Mouse (Mus musculus) monocyte, adult 2 months (primary cell): ENCODE data around the gene Pimreg.

ENCODE experiments used
- DNase-seq, 2 experiments: peaks; one replicate each; pipeline ENCODE4 v3.0.0; 2022; ENCODE audit warnings: low spot score in 2 of 2, low read depth in 1 of 2

Pimreg gene

DNA sequence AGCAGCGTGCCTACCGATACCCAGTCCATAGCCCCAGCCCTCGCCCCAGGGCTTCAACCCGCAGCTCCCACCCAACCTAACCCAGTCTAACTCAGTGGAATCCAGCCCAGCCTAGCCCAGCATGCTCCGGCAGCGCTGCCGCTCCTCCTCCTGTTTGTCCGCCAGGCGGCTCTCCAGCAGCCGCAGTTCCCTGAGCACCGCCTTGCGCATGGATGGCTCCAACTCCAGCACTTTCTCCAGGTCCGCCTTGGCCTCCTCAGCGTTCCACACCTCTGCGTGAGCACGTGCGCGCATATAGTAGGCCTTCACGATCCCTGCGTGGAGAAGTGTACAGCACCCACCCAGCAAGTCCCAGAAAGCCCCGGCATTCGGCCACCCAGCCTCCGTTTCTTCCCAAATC is 12.7 kb upstream of the Pimreg start:
- no peak for DNase-seq

DNA sequence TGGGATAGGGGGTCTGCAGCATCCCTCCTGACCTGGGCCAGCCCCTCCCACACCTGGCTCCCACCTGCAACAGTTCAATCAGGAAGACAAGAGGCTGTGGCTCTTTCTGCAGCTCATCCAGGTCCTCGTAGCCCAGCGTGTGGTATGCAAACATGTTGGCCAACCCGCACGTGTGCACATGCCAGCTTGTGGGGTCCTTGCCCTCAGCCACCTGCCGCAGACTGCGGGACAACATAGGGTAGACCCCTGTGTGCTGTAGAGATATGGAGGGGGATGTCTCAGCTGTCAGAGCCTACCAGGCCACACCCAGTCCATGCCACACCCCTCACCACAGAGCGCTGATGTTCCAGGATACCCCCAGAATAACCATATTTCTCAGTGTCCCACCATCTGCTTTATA is 10.5 kb upstream of the Pimreg start:
- no peak for DNase-seq

GRCm38 (mm10) chr11:72032091-72032490 is 9.7 kb upstream of the Pimreg start:
- no peak for DNase-seq

DNA sequence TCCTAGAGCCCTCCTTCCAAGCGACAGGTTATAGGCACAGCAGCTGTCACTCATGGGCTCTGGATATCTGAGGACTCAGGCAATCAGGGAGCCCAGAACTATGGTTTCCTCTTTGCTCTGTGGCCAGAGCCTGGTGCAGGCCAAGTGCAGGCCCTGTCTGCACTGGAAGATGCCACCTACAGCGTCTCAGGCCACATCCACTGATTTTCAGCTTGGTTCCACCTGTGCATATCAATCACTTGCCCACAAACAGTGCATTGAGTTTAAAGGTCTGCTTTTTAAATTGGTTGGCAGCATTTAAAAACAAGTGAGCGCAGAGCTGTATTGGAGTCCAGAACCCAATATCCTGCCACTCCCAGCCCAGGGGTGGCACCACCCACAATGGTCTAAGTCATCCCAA is 9.2 kb upstream of the Pimreg start:
- no peak for DNase-seq

DNA sequence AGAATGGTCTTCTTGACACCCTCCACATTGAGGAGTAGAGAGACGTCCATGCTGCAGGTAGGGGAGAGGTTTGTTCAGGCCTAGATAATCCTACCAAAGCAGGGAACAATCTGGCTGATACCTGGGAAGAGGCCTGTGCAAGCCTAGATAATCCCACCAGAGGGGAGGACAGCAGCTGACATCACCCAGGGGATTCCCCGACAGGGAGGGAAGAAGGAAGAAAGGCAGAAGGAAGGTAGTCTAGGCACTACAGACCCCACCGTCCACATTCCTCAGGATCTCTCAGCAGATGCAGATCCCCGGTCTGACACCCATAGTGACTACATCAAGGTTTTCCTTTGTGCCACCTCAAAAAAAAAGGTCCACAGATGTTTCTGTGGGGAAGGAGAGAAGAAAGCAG is 4.4 kb upstream of the Pimreg start, which contains the start of gene Aipl1:
Aipl1 (minus strand) TSS at position 101 of the 400 bp plus-strand sequence.
- no peak for DNase-seq

DNA sequence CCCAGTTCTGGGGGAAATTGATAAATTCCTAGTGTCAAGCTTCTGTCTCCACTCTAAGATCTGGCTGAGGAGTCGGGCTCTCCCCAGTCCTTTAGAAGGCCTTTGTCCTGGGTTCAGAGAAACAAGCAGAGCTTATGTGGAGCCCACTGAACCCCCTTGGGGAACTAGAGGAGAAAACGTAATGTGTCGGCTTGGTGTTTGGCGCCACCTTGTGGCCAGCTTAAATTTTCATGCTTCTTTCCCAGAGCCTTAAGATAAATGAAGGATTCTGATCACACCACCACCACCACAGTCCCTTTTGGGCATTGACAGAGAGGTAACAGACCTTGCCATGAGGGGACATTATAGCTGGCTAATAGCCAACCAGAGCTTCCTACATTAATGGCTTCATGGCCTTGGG is 3.8 kb upstream of the Pimreg start:
- peak; percentile 21 to 43 for DNase-seq

- DNase-seq: no peak
Observed at GRCm38 (mm10) chr11:72039599-72040386, 2.0 kb upstream of the Pimreg start.

- DNase-seq: no peak
Observed at GRCm38 (mm10) chr11:72041290-72041767, 503 bp upstream of the Pimreg start.

GRCm38 (mm10) chr11:72042631-72043030 is 799 bp downstream of the Pimreg start:
- no peak for DNase-seq

DNA sequence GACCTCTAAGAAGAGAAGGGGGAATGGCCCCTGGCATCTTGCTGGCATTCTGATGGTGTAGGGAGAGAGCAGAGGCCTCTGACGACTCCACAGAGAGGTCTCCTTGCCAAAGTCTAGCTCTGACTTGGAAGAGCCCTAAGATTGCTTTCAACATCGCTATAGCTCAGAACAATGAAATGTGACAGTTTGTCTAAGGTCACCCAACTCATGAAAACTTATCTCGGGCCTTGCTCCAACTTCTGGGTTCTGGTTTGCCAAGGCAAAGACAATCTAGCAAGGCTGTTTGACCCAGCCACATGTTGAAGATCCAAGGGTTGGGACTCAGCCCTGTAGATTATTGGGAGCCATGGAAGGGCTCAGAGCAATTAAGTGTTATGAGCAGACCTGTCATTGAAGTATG is 2.4 kb downstream of the Pimreg start:
- no peak for DNase-seq

- no peak for DNase-seq
Observed at GRCm38 (mm10) chr11:72048730-72049129, 6.9 kb downstream of the Pimreg start.

DNA sequence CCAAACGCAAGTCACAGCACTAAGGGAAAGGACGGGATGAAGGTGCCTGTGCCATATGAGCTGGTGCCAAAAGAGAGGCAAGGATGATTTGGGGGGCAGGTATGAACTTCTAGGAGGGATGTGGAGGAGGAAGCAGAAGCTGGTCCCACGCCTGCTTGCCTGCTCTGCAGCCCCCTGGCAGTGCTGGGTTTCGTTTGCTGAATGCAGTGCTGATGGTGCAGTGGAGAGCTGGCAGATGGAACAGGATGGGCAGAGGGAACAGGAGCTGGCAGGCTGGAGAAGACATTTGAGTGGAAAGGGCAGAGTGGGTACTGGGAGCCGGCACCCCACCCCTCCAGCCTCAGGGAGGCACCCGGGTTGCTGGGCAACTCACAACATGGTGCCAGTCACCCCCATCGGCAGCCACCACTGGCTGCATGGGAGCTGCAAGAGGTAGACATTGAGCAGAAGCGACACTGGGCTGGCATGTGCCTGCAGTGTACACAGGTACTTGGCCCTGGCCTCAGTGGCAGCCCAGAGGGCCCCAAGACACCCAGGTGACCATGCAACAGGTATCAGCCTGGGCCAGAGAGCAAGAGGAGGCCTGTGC is 7.4 kb downstream of the Pimreg start:
- DNase-seq: no peak

DNA sequence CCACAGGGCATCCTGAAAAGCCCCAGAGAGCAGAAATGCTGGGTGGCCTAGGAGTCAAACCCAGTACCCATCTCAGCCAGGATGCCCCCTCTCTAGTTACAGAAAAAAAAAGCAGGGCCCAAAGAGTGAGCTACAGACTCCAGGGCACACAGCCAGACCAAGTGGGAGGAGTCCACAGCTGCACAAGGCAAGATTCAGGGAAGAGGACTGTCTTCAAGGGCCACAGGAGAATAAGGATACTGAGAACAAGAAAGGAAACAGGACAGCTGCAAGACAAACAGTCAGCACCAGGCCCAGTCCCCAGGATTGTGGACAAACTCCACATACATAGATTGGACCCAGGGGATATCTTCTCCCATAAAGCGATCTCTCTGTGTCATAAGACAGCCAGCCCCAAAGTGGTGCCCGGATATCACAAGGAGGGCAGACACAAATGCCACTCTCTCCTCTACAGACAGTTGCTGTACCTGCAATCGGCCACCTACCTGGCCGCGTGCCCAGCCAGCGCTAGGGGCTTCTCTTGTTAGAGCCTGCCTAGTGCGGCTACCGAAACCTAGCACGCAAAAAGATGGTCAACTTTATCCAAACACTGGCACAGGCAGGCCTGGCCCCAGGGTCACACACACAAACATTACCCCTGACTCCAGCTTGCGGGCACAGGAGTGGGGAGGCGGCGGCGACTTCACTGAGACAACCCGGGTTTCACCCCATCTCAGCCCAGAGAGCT is 8.5 kb downstream of the Pimreg start:
- no peak for DNase-seq

- DNase-seq: no peak
Observed at GRCm38 (mm10) chr11:72050895-72051858, 9.3 kb downstream of the Pimreg start.

DNA sequence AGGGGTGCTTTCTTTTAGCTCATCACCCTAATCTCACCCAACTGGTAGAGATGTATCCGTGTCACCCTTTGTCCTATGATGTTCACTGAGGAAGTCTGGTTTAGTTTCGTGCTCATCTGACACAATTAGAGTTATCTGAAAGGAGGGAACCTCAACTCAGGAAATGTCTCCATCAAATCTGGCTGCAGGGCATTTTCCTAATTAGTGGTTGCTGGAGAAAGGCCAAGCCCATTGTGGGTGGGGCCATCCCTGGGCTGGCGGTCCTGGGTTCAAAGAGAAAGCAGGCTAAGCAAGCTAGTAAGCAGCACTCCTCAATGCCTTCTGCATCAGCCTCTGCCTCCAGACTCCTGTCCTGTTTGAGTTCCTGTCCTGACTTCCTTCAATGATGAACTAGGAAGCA is 10.4 kb downstream of the Pimreg start:
- DNase-seq: no peak

DNA sequence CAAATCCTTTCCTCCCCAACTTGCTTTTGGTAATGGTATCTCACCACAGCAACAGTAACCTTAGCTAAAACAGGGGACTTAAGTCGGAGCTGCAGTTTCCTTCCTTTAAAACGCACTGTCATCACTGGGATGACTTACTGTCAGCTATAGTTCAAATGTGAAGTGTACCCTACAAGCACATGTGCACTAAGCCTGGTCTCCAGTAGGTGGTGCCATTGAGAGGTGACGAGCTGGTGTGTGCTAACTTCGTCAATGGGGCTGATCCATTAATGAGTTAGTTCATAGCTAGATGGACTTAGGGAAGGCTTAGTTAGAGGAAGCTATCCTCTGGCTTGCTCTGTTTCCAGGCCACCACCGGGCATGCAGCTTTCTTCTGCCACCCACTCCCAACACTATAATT is 10.8 kb downstream of the Pimreg start:
- DNase-seq: peak; percentile 24 to 42

DNA sequence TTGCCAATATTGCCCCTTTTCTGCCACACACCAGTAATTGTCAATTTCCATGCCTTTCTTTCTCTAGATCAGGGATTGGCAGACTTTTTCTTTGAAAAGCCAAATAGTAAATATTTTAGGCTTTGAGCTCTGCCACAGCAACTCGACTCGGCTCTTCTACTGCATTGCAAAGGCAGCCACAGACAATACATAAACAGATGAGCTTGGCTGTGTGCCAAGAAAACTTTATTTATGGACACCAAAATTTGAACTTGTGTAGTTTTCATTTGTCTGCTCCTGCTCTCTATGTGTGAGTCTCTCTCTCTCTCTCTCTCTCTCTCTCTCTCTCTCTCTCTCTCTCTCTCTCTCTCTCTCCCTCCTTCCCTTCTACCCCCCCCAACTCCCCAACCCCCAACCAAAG is 13.3 kb downstream of the Pimreg start:
- no peak for DNase-seq

DNA sequence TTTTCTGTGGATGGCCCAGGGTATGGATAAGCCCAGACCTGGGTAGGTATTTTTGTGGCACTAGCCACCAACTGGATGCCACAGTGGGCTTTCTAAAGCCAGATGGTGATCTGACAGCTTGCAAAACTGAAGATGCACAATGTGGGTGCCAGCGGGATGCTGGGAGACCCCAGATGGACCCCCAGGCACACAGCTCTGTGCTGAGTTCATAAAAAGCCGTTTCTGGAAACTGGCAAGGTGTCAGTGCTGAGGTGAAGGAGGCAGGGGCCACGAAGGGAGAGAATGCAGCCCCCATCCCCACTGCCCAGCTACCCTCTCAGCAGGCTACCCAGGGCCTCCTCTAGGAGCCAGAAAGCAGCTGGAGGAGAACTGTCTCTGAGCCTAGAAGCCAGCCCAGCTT is 15.3 kb downstream of the Pimreg start:
- DNase-seq: no peak

GRCm38 (mm10) chr11:72060416-72060815 is 18.6 kb downstream of the Pimreg start:
- no peak for DNase-seq

DNA sequence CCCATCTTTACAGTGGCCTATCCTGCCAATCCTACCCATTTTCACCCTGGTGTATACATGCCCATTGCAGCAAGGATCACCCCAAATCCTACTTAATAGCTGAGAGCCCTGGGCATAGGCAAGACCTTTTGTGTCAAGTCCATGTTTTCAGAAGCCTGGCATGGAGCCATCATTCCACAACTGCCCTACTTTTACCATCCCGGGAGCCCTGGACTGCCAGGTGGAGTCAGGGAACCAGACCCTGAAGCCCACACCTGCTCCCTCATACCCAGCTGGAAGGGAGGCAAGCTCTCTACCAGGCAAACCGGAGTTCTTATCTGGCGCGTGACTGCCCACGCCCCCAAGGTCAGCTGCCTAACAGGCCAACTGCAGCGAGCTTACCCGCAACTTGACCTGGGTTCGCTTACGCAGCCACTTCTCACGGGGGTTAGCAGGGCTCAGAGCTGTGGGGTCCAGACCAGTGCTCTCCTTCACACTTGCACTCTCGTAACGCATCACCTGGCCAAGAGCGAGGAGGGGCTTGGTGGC is 19.3 kb downstream of the Pimreg start:
- no peak for DNase-seq

DNA sequence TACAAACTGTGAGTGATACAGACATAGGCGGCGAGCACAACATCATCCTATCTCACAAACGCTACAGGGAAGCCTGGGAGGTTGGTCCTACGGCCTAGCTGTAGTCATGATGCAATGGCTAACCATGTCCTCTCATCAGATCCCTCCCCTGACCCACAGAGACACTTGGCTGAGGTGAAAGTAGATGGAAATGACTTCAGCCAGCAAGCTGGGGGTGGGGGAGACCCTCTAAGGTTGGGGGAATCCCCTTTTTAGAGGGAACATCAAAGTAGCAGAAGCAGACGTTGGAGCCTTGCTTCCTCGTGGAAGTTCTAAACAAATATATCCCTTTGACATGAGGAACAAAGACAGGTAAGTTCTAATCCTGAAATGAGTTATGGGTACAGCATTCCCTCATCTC is 22.6 kb downstream of the Pimreg start:
- no peak for DNase-seq
